Mouse (Mus musculus): ENCODE data around the gene Mtmr3.

GRCm38 (mm10) chr11:4482641-4483040 is 112.0 kb downstream of the Mtmr3 start:
- no peak for TF ChIP-seq NELFE (IDR thresholded peaks at IDR 0.05; ENCODE audit: low read depth, low read length)
- no peak for TF ChIP-seq E2F4 (IDR thresholded peaks at IDR 0.05; ENCODE audit: insufficient replicate concordance, low read depth, low read length)
- no peak for TF ChIP-seq POLR2A (IDR thresholded peaks at IDR 0.05; ENCODE audit: low read depth, low read length)
- TF ChIP-seq IRF4 (IDR thresholded peaks at IDR 0.05; ENCODE audit: low read depth, low read length) = no peak
- no peak for TF ChIP-seq CTCF (conservative IDR thresholded peaks at IDR 0.05 in 1 of 2, IDR thresholded peaks at IDR 0.05 in 1 of 2; ENCODE audit: low read depth in 2 of 2, low read length in 2 of 2)
- TF ChIP-seq USF1 (IDR thresholded peaks at IDR 0.05; ENCODE audit: low read depth, low read length) = no peak

Data from CH12.LX (cell line).